Mouse (Mus musculus): ENCODE data around the gene Vmn1r103. TPM values are rescaled to one million over a fixed set of nuclear protein-coding genes. Genes with fewer than 3 reads are reported as not detected.

The Vmn1r103 gene
- polyA plus RNA-seq (2014; fragmentation: Illumina TruSeq; extraction: RNeasy Lipid Tissue Mini Kit (QIAGEN cat#74804); ENCODE audit: low read depth, low replicate concordance) = not detected

DNA sequence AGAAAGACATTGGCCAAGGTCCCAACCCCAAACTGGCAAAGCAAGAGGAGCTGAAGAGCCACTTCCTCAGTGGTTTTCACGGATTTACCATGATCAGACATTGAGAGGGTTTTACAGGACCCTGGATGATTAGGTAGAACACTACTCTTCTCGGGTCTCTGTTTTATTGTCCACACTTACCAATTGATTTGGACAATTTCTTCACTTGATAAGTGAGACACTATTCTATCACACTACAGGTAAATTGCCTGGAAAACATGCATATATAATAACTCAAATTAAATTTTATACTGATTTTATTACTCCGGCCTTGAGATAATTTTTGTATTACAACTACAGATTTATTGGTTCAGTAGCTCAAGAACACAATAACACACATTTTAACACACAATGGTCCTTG lies at the start of gene Vmn1r103:
TSS of gene Vmn1r103 (minus strand) at position 101 of the 400 bp plus-strand sequence.

DNA sequence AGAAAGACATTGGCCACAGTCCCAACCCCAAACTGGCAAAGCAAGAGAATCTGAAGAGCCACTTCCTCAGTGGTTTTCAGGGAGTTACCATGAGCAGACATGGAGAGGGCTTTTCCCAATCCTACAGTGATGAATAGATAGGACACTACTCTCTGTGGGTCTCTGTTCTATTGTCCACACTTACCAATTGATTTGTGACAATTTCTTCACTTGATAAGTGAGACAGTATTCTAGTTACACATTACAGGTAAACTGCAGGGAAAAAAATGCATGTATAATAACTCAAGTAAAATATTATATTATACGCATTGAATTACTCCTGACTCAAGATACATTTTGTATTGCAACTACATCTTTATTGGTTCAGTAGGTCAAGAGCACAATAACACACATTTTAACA lies 35.3 kb upstream of the Vmn1r103 start, which contains the start of gene Gm5726:
TSS of gene Gm5726 (minus strand) at position 101 of the 400 bp plus-strand sequence.

DNA sequence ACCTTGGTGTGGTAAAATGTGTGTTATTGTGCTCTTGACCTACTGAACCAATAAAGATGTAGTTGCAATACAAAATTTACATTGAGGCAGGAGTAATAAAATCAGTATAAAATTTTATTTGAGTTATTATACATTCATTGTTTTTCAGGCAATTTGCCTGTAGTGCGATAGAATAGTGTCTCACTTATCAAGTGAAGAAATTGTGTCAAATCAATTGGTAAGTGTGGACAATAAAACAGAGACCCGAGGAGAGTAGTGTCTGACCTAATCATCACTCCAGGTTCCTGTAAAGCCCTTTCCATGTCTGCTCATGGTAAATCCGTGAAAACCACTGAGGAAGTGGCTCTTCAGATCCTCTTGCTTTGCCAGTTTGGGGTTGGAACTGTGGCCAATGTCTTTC lies 23.2 kb upstream of the Vmn1r103 start, which contains the start of gene Vmn1r104:
TSS of gene Vmn1r104 (plus strand) at position 301 of the 400 bp plus-strand sequence.

DNA sequence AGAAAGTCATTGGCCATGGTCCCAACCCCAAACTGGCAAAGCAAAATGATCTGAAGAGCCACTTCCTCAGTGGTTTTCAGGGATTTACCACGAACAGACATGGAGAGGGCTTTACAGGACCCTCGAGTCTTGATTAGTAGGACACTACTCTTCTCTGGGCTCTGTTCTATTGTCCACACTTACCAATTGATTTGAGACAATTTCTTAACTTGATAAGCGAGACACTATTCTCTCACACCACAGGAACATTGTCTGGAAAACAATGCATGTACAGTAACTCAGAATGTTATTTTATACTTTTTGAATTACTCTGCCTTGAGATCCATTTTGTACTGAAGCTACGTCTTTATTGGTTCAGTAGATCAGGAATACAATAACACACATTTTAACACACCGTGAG lies 35.5 kb downstream of the Vmn1r103 start, which contains the start of gene Gm10670:
TSS of gene Gm10670 (minus strand) at position 101 of the 400 bp plus-strand sequence.

Other genes starting within 250 kb of the Vmn1r103 start
- not detected for gene Gm5890, start 247.7 kb downstream of the Vmn1r103 start, polyA plus RNA-seq (2014; fragmentation: Illumina TruSeq; extraction: RNeasy Lipid Tissue Mini Kit (QIAGEN cat#74804); ENCODE audit: low read depth, low replicate concordance)
- gene Gm4133, start 176.5 kb downstream of the Vmn1r103 start, polyA plus RNA-seq (2014; fragmentation: Illumina TruSeq; extraction: RNeasy Lipid Tissue Mini Kit (QIAGEN cat#74804); ENCODE audit: low read depth, low replicate concordance) = not detected
- gene Gm5728, start 135.1 kb downstream of the Vmn1r103 start, polyA plus RNA-seq (2014; fragmentation: Illumina TruSeq; extraction: RNeasy Lipid Tissue Mini Kit (QIAGEN cat#74804); ENCODE audit: low read depth, low replicate concordance) = not detected
- not detected for gene Vmn1r100, start 92.6 kb downstream of the Vmn1r103 start, polyA plus RNA-seq (2014; fragmentation: Illumina TruSeq; extraction: RNeasy Lipid Tissue Mini Kit (QIAGEN cat#74804); ENCODE audit: low read depth, low replicate concordance)
- gene Vmn1r101, start 67.9 kb downstream of the Vmn1r103 start, polyA plus RNA-seq (2014; fragmentation: Illumina TruSeq; extraction: RNeasy Lipid Tissue Mini Kit (QIAGEN cat#74804); ENCODE audit: low read depth, low replicate concordance) = not detected
- gene Gm10670, start 35.6 kb downstream of the Vmn1r103 start, polyA plus RNA-seq (2014; fragmentation: Illumina TruSeq; extraction: RNeasy Lipid Tissue Mini Kit (QIAGEN cat#74804); ENCODE audit: low read depth, low replicate concordance) = not detected
- not detected for gene Vmn1r104, start 23.3 kb upstream of the Vmn1r103 start, polyA plus RNA-seq (2014; fragmentation: Illumina TruSeq; extraction: RNeasy Lipid Tissue Mini Kit (QIAGEN cat#74804); ENCODE audit: low read depth, low replicate concordance)
- gene Gm5726, start 35.2 kb upstream of the Vmn1r103 start, polyA plus RNA-seq (2014; fragmentation: Illumina TruSeq; extraction: RNeasy Lipid Tissue Mini Kit (QIAGEN cat#74804); ENCODE audit: low read depth, low replicate concordance) = not detected
- not detected for gene Gm4141, start 65.7 kb upstream of the Vmn1r103 start, polyA plus RNA-seq (2014; fragmentation: Illumina TruSeq; extraction: RNeasy Lipid Tissue Mini Kit (QIAGEN cat#74804); ENCODE audit: low read depth, low replicate concordance)
- gene Gm4513, start 88.5 kb upstream of the Vmn1r103 start, polyA plus RNA-seq (2014; fragmentation: Illumina TruSeq; extraction: RNeasy Lipid Tissue Mini Kit (QIAGEN cat#74804); ENCODE audit: low read depth, low replicate concordance) = not detected
- gene Vmn1r107, start 158.4 kb upstream of the Vmn1r103 start, polyA plus RNA-seq (2014; fragmentation: Illumina TruSeq; extraction: RNeasy Lipid Tissue Mini Kit (QIAGEN cat#74804); ENCODE audit: low read depth, low replicate concordance) = not detected
- gene Vmn1r111, start 192.7 kb upstream of the Vmn1r103 start, polyA plus RNA-seq (2014; fragmentation: Illumina TruSeq; extraction: RNeasy Lipid Tissue Mini Kit (QIAGEN cat#74804); ENCODE audit: low read depth, low replicate concordance) = not detected
- not detected for gene Gm10668, start 220.1 kb upstream of the Vmn1r103 start, polyA plus RNA-seq (2014; fragmentation: Illumina TruSeq; extraction: RNeasy Lipid Tissue Mini Kit (QIAGEN cat#74804); ENCODE audit: low read depth, low replicate concordance)

Data from adipose tissue, adult 10 weeks (tissue).